Mouse (Mus musculus) MEL (cell line): ENCODE measurements around the gene Trak1.

Experiments used
- CHD1 ChIP-seq: IDR thresholded peaks from 2 replicates; pipeline ENCODE4 v1.6.1; 2012; ENCODE audit warnings: low read depth, mild to moderate bottlenecking, inconsistent platforms, low read length, improper control_type of control experiment
- CTCF ChIP-seq, 3 experiments: IDR thresholded peaks in 2 of 3; conservative IDR thresholded peaks in 1 of 3; 2 replicates each; pipeline ENCODE4 v1.5.1; 2011 to 2012; ENCODE audit warnings: low read length in 3 of 3, low read depth in 2 of 3, mild to moderate bottlenecking in 2 of 3, improper control_type of control experiment in 1 of 3, inconsistent platforms in 1 of 3, mixed read lengths in 1 of 3, moderate library complexity in 1 of 3; ENCODE audit not compliant: control insufficient read depth in 1 of 3, insufficient read depth in 1 of 3, poor library complexity in 1 of 3, severe bottlenecking in 1 of 3
- HCFC1 ChIP-seq: IDR thresholded peaks from 2 replicates; pipeline ENCODE4 v1.6.1; 2012; ENCODE audit warnings: low read depth, mild to moderate bottlenecking, inconsistent platforms, low read length, improper control_type of control experiment, moderate library complexity
- MYB ChIP-seq: IDR thresholded peaks from 2 replicates; pipeline ENCODE4 v1.6.1; 2011; ENCODE audit warnings: mild to moderate bottlenecking, low read depth, low read length, improper control_type of control experiment
- TCF12 ChIP-seq: IDR thresholded peaks from 2 replicates; pipeline ENCODE4 v1.6.1; 2014; ENCODE audit warnings: low read depth, mild to moderate bottlenecking, inconsistent platforms, low read length, improper control_type of control experiment, moderate library complexity
- ZNF384 ChIP-seq: IDR thresholded peaks from 2 replicates; pipeline ENCODE4 v1.6.1; 2012; ENCODE audit warnings: low read depth, mild to moderate bottlenecking, inconsistent platforms, low read length, improper control_type of control experiment

DNA sequence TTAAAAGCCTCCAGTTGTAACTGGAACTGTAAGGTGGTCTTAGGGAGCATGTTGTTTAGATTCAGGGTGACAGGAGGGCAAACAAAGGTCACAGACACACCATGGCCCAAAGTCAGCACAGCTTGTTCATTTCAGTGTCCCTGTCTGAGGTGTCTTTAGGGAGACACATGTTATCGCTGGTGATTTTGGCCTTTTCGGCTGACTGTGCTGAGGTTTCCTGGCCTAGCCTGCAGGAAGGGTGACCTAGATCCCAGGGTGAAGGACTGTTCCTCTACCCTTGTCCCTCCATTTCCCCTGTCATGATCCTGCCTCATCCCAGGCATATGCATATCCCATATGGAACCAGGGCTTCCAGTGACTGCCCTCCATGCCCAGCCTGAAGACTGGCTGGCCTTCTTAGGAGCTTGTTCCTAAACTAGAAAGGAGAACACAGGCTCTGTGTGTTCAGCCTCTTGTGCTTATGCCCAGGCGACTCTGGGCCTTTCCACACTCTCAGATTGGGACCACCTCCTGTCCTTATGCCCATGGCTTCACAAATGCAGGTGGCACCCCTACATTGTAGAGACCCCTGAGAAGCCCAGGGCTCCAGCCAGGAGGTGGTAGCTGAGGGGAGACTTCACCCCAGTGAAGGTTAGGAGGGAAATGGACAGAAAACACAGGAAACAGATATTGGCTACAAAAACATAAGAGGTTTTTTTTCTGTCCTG, 62.1 kb downstream of the Trak1 start:
- TF ChIP-seq ZNF384: no peak
- TF ChIP-seq CTCF (IDR thresholded peaks at IDR 0.05 in 2 of 3, conservative IDR thresholded peaks at IDR 0.05 in 1 of 3; ENCODE audit: control insufficient read depth in 1 of 3, insufficient read depth in 1 of 3, low read depth in 2 of 3, low read length in 3 of 3, poor library complexity in 1 of 3, severe bottlenecking in 1 of 3): no peak
- no peak for TF ChIP-seq TCF12
- TF ChIP-seq HCFC1: no peak
- no peak for TF ChIP-seq CHD1
- no peak for TF ChIP-seq MYB
